Mouse (Mus musculus) heart, adult 2 months (tissue): Measurements from ENCODE around the gene Ubash3b. TPM values are rescaled to one million over a fixed set of nuclear protein-coding genes. Genes with fewer than 3 reads are reported as not detected.

Source experiments
- DNase-seq, 2 experiments: peaks; one replicate each; pipeline ENCODE4 v3.0.0; 2021
- H3K27ac ChIP-seq: fragments of 200-600 bp; 2 replicates; pipeline ENCODE4 v1.8.1; 2022
- H3K27me3 ChIP-seq: fragments of 200-500 bp; 2 replicates; pipeline ENCODE4 v1.6.1; 2012; ENCODE audit warnings: mild to moderate bottlenecking, low read length, inconsistent platforms, mixed read lengths; ENCODE audit not compliant: control insufficient read depth, insufficient read depth
- H3K36me3 ChIP-seq: fragments of 200-500 bp; 2 replicates; pipeline ENCODE4 v1.6.1; 2012; ENCODE audit warnings: low read length, inconsistent platforms; ENCODE audit not compliant: control insufficient read depth, insufficient read depth
- H3K4me1 ChIP-seq: fragments of 200-500 bp; 2 replicates; pipeline ENCODE4 v1.6.1; 2011; ENCODE audit warnings: low read length; ENCODE audit not compliant: control insufficient read depth, insufficient read depth
- H3K4me3 ChIP-seq: fragments of 200-600 bp; 2 replicates; pipeline ENCODE4 v1.8.1; 2022
- H3K79me2 ChIP-seq: fragments of 200-500 bp; replicated peaks from 2 replicates; pipeline ENCODE4 v1.6.1; 2012; ENCODE audit warnings: mild to moderate bottlenecking, inconsistent platforms, low read length, moderate library complexity, mixed read lengths; ENCODE audit not compliant: control insufficient read depth, insufficient read depth
- H3K9ac ChIP-seq: fragments of 200-500 bp; 2 replicates; pipeline ENCODE4 v1.6.1; 2012; ENCODE audit warnings: low read depth, mild to moderate bottlenecking, control low read depth, inconsistent platforms, low read length, mixed read lengths
- CTCF ChIP-seq: fragments of 200-600 bp; IDR thresholded peaks from 2 replicates; pipeline ENCODE4 v1.8.1; 2022; ENCODE audit warnings: antibody characterized with exemption, mild to moderate bottlenecking, moderate library complexity
- EP300 ChIP-seq: fragments of 200-500 bp; IDR thresholded peaks from 2 replicates; pipeline ENCODE4 v1.6.1; 2011; ENCODE audit warnings: low read depth, low read length, control low read depth; ENCODE audit not compliant: insufficient read depth
- POLR2A ChIP-seq: fragments of 200-500 bp; IDR thresholded peaks from 2 replicates; pipeline ENCODE4 v1.6.1; 2011; ENCODE audit warnings: mild to moderate bottlenecking, low read depth, low read length, control low read depth; ENCODE audit not compliant: insufficient read depth
- WGBS: fragments of 180-500 bp; shearing (Covaris S2); methylation state at CpG from one replicate; pipeline ENCODE4 v1.1.7; 2018; 5-methylcytosine and 5-hydroxymethylcytosine counted together
- intact Hi-C: fragments of 180-260 bp; cut with DNase I; formaldehyde crosslinking; loops from one replicate; pipeline ENCODE4 v1.15.1; 2025
- polyA plus RNA-seq: library from polyadenylated mRNA; depleted of rRNA; stranded (reverse); fragments of >200 nt; gene quantifications from 2 replicates; pipeline ENCODE4 v1.2.3, GENCODE M21; 2012
- total RNA-seq, 2 experiments: library from RNA; stranded (reverse); gene quantifications; 2 replicates each; pipeline ENCODE4 v1.2.3; 2021

Gene Ubash3b
- total and polyA plus RNA-seq, 3 experiments = 1.5 to 1.9 (median 1.5) TPM

DNA sequence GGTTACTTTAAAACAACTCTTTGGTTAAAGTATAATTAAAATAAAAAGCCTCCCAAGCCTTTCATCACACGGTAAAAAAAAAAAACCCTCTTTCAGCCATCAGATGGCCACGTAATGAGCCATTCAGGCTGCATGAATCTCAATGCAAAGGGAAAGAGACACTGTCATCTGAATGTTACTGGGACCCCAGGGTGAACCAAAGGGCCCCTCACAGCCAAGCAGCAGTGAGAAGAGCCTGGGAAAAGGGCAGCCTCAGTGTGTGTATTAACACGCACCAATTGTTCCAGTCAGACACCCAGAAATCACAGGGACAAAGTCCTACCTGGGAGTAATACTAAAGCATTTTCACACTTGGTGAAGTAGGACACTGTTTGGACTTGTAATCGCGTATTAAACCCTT, 149.0 kb downstream of the Ubash3b start:
- no peaks in the 10 kb centered on the region for H3K4me1 ChIP-seq
- H3K9ac ChIP-seq = no peak overlapping the region
- no peak for DNase-seq
- 94% methylated on average over 5 of the region's 5 CpGs for WGBS
- no peaks in the 10 kb centered on the region for H3K36me3 ChIP-seq
- no peak overlapping the region for H3K4me3 ChIP-seq
- no peak for TF ChIP-seq POLR2A
- TF ChIP-seq CTCF = no peak
- TF ChIP-seq EP300 = no peak
- no peak overlapping the region for H3K27ac ChIP-seq
- H3K27me3 ChIP-seq = no peaks in the 10 kb centered on the region
- no peaks in the 10 kb centered on the region for H3K79me2 ChIP-seq
- intact Hi-C loops = no loop called here

DNA sequence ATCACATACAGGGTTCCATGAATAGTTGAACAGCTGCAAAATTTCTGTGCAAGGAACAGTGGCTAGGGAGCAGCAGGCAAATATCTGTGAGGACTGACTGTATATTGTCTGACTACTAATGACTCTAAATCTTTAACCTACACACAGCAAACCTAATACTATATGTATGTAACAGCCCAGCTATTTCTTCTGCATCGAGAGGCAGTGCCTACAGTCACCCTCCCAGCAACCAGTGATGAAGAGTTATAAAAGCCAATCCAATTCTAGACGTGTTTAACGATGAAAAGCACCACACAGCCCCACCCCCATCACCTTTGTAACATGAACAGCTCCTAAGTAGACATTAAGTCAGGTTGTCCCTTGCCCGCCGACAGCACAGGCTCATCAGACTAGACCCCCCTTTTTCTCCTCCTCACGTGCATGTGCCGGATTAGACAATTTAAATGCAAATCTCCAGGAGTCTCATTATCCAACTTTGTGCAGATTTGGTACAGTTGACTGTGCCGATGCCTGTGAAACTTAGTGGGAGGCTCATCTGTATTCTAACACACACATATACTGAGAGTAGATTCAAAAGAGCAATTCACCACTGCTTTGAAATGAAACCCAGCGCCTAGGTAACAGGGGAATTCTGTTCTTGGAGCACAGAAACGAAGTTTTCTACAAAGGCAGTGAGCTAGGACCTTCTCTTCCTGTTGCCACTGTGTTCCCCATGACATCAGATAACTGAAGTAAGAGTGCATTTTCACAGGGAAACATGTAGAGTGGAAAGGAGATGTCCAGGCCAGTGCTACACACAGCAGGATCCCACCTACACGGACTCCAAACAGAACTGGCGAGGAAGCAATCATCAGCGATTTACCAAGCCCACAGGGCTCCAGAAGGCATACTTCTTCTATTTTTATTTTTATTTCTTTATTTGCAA, 149.7 kb downstream of the Ubash3b start:
- no peak for DNase-seq
- Histone ChIP-seq H3K79me2 (no peaks in the 10 kb centered on the region), H3K4me3 (no peak overlapping the region), H3K27ac (no peak overlapping the region), H3K27me3 (no peaks in the 10 kb centered on the region), H3K36me3 (no peaks in the 10 kb centered on the region), H3K9ac (no peak overlapping the region), H3K4me1 (no peaks in the 10 kb centered on the region)
- WGBS = 89% methylated on average over 13 of the region's 13 CpGs
- intact Hi-C loops = no loop called here
- no peak for TF ChIP-seq POLR2A
- no peak for TF ChIP-seq CTCF
- no peak for TF ChIP-seq EP300

DNA sequence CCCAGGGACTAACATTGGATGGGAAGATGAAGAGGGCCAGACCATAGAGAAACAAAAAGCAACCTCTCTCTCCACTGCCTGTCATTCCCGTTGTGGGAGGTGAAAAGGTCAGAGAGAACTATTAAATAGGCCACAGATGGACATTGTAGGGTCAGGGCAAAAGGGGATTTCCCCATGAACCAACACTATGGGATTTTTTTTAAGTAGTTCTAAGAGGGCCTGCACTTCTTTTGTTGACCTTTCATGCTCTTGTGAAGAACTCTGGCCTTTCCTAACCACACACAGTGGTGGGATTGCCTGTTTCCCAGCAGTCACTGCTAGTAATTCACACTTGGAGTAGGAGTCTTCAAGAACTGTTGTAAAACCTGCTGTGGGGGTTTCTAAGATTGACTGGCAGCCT, 153.7 kb downstream of the Ubash3b start:
- WGBS = 63% methylated on average over 1 of the region's 1 CpGs
- no peak for TF ChIP-seq CTCF
- TF ChIP-seq POLR2A = no peak
- TF ChIP-seq EP300 = no peak
- H3K27ac ChIP-seq = no peak overlapping the region
- no peaks in the 10 kb centered on the region for H3K27me3 ChIP-seq
- no peaks in the 10 kb centered on the region for H3K36me3 ChIP-seq
- H3K9ac ChIP-seq = no peak overlapping the region
- no peaks in the 10 kb centered on the region for H3K4me1 ChIP-seq
- H3K79me2 ChIP-seq = no peaks in the 10 kb centered on the region
- intact Hi-C loops = no loop called here
- no peak for DNase-seq
- H3K4me3 ChIP-seq = no peak overlapping the region

DNA sequence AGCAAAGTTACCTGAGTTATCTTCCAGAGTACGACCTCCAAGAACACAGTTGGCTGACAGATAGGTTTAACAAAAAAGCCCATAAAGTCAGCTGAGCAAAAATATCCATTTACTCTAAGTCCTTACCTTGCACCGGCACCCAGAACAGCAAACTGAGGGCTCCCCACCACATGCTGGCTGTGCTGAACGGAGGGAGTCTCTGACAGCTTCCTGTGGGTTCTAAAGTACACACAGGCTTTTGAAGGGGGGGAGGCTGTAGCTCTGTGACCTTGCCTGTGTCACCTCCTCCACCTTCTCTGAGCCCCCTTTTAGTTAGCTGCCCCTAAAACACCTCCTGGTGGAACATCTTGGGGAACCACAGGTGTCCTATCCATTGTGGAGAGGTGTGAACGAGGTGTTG, 157.1 kb downstream of the Ubash3b start, which contains the start of gene Crtam:
TSS of gene Crtam (minus strand) at position 214 of the 400 bp plus-strand sequence.
- H3K4me3 ChIP-seq = no peak within 1 kb of the TSS
- H3K79me2 ChIP-seq = no peaks in the 10 kb centered on the region
- no peaks in the 10 kb centered on the region for H3K27me3 ChIP-seq

DNA sequence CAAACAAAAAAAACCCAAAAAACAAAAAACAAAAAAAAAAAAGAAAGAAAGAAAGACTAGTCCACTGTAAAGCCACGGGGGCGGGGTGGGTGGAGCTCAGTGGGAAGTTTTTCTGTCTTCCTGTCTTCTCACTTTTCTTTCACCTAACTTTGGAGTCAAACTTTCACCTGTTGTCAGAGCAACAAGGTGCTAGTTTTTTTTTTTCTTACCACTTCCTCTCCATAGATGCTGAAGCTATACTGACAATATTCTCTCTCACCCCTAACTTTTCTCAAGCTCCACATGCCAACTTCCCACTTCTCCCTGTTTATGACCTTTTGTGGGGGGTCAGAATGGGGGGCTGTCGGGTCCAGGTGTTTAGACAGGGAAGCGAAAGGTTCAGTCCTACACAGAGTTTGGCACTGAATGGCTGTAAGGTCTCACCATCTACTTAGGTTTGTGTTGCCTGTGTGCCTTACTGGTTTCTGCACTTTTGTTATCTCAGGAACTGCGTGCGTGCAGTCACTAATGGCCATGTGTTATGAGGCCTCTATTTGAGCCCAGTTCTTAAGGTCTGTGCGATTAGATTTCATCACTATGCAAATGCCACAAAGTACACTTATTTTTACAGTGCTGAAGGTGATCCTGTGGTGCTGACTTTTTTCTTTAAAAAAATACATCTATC, 164.2 kb downstream of the Ubash3b start:
- intact Hi-C loops = no loop called here
- Histone ChIP-seq H3K9ac (no peak overlapping the region), H3K27me3 (no peaks in the 10 kb centered on the region), H3K4me1 (no peaks in the 10 kb centered on the region), H3K27ac (no peak overlapping the region), H3K36me3 (no peaks in the 10 kb centered on the region), H3K4me3 (no peak overlapping the region), H3K79me2 (no peaks in the 10 kb centered on the region)
- TF ChIP-seq EP300 = no peak
- no peak for TF ChIP-seq CTCF
- no peak for TF ChIP-seq POLR2A
- no peak for DNase-seq
- 78% methylated on average over 7 of the region's 7 CpGs for WGBS

More for the DNA sequence above, 157.1 kb downstream of the Ubash3b start, which contains the start of gene Crtam:
- Histone ChIP-seq H3K4me1 (no peaks in the 10 kb centered on the region), H3K27ac (no peak within 1 kb of the TSS), H3K9ac (no peak within 1 kb of the TSS), H3K36me3 (no peaks in the 10 kb centered on the region)
- WGBS = 33% methylated on average over 4 of the region's 4 CpGs
- intact Hi-C loops = no loop called here
- TF ChIP-seq POLR2A = no peak
- no peak for DNase-seq

DNA sequence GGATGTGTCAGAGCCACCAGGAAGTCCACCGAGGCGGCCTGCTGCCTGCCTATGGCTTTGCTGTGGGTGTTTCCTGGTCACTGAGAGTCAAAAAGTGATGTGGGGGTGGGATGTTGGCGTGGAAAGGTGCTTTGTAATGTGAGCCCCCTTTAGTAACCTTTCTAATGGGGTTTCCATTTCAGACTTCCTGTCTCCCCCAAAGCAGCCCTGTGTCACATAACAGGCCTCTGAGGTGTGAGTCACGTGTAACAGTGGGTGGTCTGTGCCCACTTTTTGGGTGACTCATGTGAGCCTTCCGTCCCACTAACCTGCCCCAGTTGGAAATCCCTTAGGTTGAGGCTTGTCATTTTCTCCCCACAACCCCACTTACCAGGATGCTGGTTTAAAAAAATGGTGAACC, 167.4 kb downstream of the Ubash3b start:
- Histone ChIP-seq H3K9ac (no peak overlapping the region), H3K4me3 (no peak overlapping the region), H3K27ac (no peak overlapping the region), H3K79me2 (no peaks in the 10 kb centered on the region), H3K36me3 (no peaks in the 10 kb centered on the region), H3K27me3 (no peaks in the 10 kb centered on the region), H3K4me1 (no peaks in the 10 kb centered on the region)
- WGBS = 68% methylated on average over 5 of the region's 5 CpGs
- DNase-seq = no peak
- intact Hi-C loops = loop anchor here (5.0 kb wide), 1 partner anchor 48 kb away; no protein-coding TSS in a partner anchor
- TF ChIP-seq CTCF = no peak
- no peak for TF ChIP-seq POLR2A
- no peak for TF ChIP-seq EP300
